Mouse (Mus musculus) intestine, postnatal 0 days (tissue): ENCODE measurements around the gene Drg1. TPM values are rescaled to one million over a fixed set of nuclear protein-coding genes. Genes with fewer than 3 reads are reported as not detected.
"Not testable (repeated sequence)": the region's sequence is repeated elsewhere in the genome, so short reads cannot be mapped to it uniquely, and the experiment has no call there.

Experiments used
- ATAC-seq: fragments of 200-750 bp; cut with Nextera tagmentation; 2 replicates; pipeline ENCODE4 v1.8.0; 2017; ENCODE audit warnings: mild to moderate bottlenecking, moderate TSS enrichment, moderate library complexity
- H3K27ac ChIP-seq: fragments of 300-500 bp; sonication (generic); 2 replicates; pipeline ENCODE4 v1.5.1; 2014; ENCODE audit warnings: mild to moderate bottlenecking, low read depth, low read length, moderate library complexity
- H3K27me3 ChIP-seq: fragments of 300-500 bp; sonication (generic); replicated peaks from 2 replicates; pipeline ENCODE4 v1.6.1; 2014; ENCODE audit warnings: low read length, mixed read lengths; ENCODE audit not compliant: control insufficient read depth, insufficient read depth
- H3K36me3 ChIP-seq: fragments of 300-500 bp; sonication (generic); 2 replicates; pipeline ENCODE4 v1.6.1; 2014; ENCODE audit warnings: mild to moderate bottlenecking, moderate library complexity; ENCODE audit not compliant: control insufficient read depth, insufficient read depth
- H3K4me1 ChIP-seq: fragments of 300-500 bp; sonication (generic); replicated peaks from 2 replicates; pipeline ENCODE4 v1.6.1; 2014; ENCODE audit warnings: antibody characterized with exemption, low read length, mixed read lengths; ENCODE audit not compliant: control insufficient read depth, insufficient read depth
- H3K4me2 ChIP-seq: fragments of 300-500 bp; sonication (generic); replicated peaks from 2 replicates; pipeline ENCODE4 v1.6.1; 2014; ENCODE audit warnings: low read depth, mild to moderate bottlenecking, moderate library complexity
- H3K4me3 ChIP-seq: fragments of 300-500 bp; sonication (generic); 2 replicates; pipeline ENCODE4 v1.5.1; 2014; ENCODE audit warnings: low read depth, low read length
- H3K9ac ChIP-seq: fragments of 300-500 bp; sonication (generic); 2 replicates; pipeline ENCODE4 v1.6.1; 2014; ENCODE audit warnings: mild to moderate bottlenecking, low read depth, low read length
- H3K9me3 ChIP-seq: fragments of 300-500 bp; sonication (generic); 2 replicates; pipeline ENCODE4 v1.6.1; 2016; ENCODE audit warnings: mixed run types; ENCODE audit not compliant: control insufficient read depth
- CTCF ChIP-seq: sonication (generic); IDR thresholded peaks from 2 replicates; pipeline ENCODE4 v1.5.1; 2016; ENCODE audit warnings: low read depth, mild to moderate bottlenecking, control low read depth, antibody characterized with exemption, moderate library complexity
- WGBS: fragments of 180-500 bp; shearing (Covaris S2); extraction: QIAGEN DNeasy Blood & Tissue Kit; methylation state at CpG from one replicate; pipeline ENCODE4 v1.1.7; 2014; 5-methylcytosine and 5-hydroxymethylcytosine counted together
- polyA plus RNA-seq: library from polyadenylated mRNA; unstranded; fragments of >200 nt; fragmentation: Nextera tagmentation; extraction: Ambion mirVana; gene quantifications from 2 replicates; pipeline ENCODE4 v1.2.1, GENCODE M21; 2015

The Drg1 gene
- polyA plus RNA-seq, 1 experiment from 2014 or later = 85.5 TPM

GRCm38 (mm10) chr11:3193363-3193762 lies 72.9 kb downstream of the Drg1 start, which contains the start of gene Sfi1:
TSS of gene Sfi1 (minus strand) at chr11:3193463.
- Histone ChIP-seq H3K4me2 (no peak within 1 kb of the TSS), H3K4me3 (no peak within 1 kb of the TSS), H3K27ac (no peak within 1 kb of the TSS), H3K27me3 (no peaks in the 10 kb centered on the region), H3K36me3 (no peaks in the 10 kb centered on the region), H3K9me3 (no peaks in the 10 kb centered on the region), H3K9ac (no peak within 1 kb of the TSS), H3K4me1 (no peaks in the 10 kb centered on the region)
- 84% methylated on average over 25 of the region's 25 CpGs for whole genome bisulfite sequencing
- TF ChIP-seq CTCF = no peak
- no peak for ATAC-seq

GRCm38 (mm10) chr11:3182707-3183106 lies 83.5 kb downstream of the Drg1 start:
- WGBS = 76% methylated on average over 1 of the region's 1 CpGs
- not testable (repeated sequence) for H3K27me3 ChIP-seq, H3K27ac ChIP-seq, H3K4me2 ChIP-seq, ATAC-seq, H3K4me3 ChIP-seq, H3K9me3 ChIP-seq, H3K4me1 ChIP-seq, H3K36me3 ChIP-seq, H3K9ac ChIP-seq

- ATAC-seq, H3K9me3 ChIP-seq, H3K4me3 ChIP-seq, H3K27me3 ChIP-seq, H3K4me1 ChIP-seq, H3K27ac ChIP-seq, H3K9ac ChIP-seq, H3K36me3 ChIP-seq, H3K4me2 ChIP-seq: not testable (repeated sequence)
- 63% methylated on average over 1 of the region's 1 CpGs for WGBS
Observed at GRCm38 (mm10) chr11:3181971-3182370, 84.2 kb downstream of the Drg1 start.

GRCm38 (mm10) chr11:3181250-3181649 lies 85.0 kb downstream of the Drg1 start:
- H3K4me2 ChIP-seq, H3K4me3 ChIP-seq, ATAC-seq, H3K9ac ChIP-seq, H3K4me1 ChIP-seq, H3K27ac ChIP-seq, H3K9me3 ChIP-seq, H3K27me3 ChIP-seq, H3K36me3 ChIP-seq: not testable (repeated sequence)
- 64% methylated on average over 4 of the region's 4 CpGs for WGBS

GRCm38 (mm10) chr11:3180510-3181160 lies 85.6 kb downstream of the Drg1 start:
- not testable (repeated sequence) for H3K4me1 ChIP-seq, H3K27me3 ChIP-seq, ATAC-seq, H3K27ac ChIP-seq, H3K36me3 ChIP-seq, H3K9ac ChIP-seq, H3K4me3 ChIP-seq, H3K4me2 ChIP-seq, H3K9me3 ChIP-seq
- 73% methylated on average over 6 of the region's 6 CpGs for WGBS

- H3K36me3 ChIP-seq, ATAC-seq, H3K4me3 ChIP-seq, H3K27me3 ChIP-seq, H3K9ac ChIP-seq, H3K27ac ChIP-seq, H3K9me3 ChIP-seq, H3K4me1 ChIP-seq, H3K4me2 ChIP-seq: not testable (repeated sequence)
- 88% methylated on average over 7 of the region's 7 CpGs for WGBS
Observed at GRCm38 (mm10) chr11:3179726-3180092, 86.5 kb downstream of the Drg1 start.

GRCm38 (mm10) chr11:3178968-3179725 lies 87.1 kb downstream of the Drg1 start:
- not testable (repeated sequence) for H3K27me3 ChIP-seq, H3K27ac ChIP-seq, H3K9ac ChIP-seq, H3K4me2 ChIP-seq, H3K9me3 ChIP-seq, H3K36me3 ChIP-seq, ATAC-seq, H3K4me3 ChIP-seq, H3K4me1 ChIP-seq
- 82% methylated on average over 6 of the region's 6 CpGs for WGBS

GRCm38 (mm10) chr11:3173425-3174318 lies 92.5 kb downstream of the Drg1 start:
- H3K27ac ChIP-seq, H3K27me3 ChIP-seq, H3K4me2 ChIP-seq, H3K9ac ChIP-seq, H3K4me1 ChIP-seq, H3K36me3 ChIP-seq, H3K4me3 ChIP-seq: not testable (repeated sequence)
- ATAC-seq = peak; percentile 46
- 79% methylated on average over 11 of the region's 11 CpGs for WGBS
- H3K9me3 ChIP-seq = peaks cover 14% of the 10 kb centered on the region

- not testable (repeated sequence) for H3K4me3 ChIP-seq, H3K27me3 ChIP-seq, ATAC-seq, H3K4me2 ChIP-seq, H3K36me3 ChIP-seq, H3K9ac ChIP-seq, H3K27ac ChIP-seq, H3K4me1 ChIP-seq
- H3K9me3 ChIP-seq = peaks cover 16% of the 10 kb centered on the region
- WGBS = 31% methylated on average over 3 of the region's 6 CpGs
Observed at GRCm38 (mm10) chr11:3172526-3172925, 93.7 kb downstream of the Drg1 start.
